Mouse (Mus musculus) testis, postnatal 10 days (tissue): ENCODE measurements around the gene Cmss1.

Experiments used
- DNase-seq: peaks from one replicate; pipeline ENCODE4 v3.0.0; 2021; ENCODE audit warnings: low spot score

The Cmss1 gene

DNA sequence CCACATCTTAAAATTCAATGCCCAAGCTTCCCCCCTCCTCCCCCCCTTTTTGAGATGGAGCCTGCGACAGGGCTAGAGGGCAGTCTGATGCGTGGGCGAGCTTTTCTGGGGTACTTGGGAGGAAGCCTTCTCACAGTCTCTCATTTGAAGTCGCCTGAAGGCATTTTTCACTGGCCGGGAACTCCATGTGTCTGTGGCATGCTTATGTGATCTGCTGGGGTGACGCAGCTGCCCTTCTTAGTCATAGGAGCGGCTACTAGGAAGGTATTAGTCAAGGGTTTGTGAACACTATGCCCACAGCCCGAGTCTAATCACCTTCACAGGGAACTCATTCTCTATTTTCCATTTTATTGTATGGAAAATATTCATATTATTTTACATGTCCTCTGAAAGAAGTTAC lies 325.2 kb downstream of the Cmss1 start:
- DNase-seq, result no peak

DNA sequence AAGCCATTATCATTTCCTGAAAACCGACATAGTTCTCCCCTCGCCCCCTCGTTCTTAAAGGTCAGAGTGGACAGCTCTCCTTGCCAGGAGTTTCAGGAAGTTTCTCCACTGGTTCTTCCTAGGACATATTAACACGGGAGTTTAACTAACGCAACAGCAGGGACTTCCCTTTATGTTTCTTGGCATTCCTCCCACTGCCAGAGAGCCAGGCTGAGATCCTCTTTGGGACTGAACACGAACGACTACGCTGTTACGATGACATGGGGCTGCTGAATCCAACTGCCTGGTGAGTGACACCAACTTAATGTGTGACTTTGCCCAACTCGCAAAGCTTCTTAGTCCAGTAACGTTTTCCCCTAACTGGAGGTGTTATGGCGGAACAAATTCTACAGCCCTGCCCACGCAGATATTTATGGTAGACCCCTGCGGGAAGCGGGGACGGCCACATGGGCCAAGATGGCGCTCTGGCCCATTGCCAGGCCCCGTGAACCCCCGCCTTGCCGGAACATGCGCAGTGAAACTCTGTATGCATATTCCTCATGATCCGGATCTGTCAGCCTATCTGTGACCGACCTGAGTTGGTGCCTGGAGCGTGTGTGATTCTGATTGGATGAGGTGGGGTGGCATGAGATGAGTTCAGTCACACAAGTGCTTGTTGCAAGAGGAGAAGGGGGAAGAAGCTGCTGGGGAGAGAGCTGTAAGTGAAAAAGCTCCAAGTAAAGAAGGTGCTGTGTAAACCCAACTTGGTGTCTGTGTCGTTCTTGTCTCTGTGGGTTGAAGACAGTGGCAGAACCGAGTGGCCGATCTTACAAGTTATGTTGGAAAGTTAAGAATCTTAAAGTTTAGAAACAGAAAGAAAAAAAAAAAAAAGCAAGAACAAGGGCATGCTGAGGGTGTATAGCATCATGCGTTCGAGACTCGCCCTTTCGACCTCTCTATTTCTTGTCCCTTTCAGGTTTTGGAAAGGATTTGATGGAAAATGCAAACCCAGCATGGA lies 326.1 kb downstream of the Cmss1 start:
- no peak for DNase-seq

DNA sequence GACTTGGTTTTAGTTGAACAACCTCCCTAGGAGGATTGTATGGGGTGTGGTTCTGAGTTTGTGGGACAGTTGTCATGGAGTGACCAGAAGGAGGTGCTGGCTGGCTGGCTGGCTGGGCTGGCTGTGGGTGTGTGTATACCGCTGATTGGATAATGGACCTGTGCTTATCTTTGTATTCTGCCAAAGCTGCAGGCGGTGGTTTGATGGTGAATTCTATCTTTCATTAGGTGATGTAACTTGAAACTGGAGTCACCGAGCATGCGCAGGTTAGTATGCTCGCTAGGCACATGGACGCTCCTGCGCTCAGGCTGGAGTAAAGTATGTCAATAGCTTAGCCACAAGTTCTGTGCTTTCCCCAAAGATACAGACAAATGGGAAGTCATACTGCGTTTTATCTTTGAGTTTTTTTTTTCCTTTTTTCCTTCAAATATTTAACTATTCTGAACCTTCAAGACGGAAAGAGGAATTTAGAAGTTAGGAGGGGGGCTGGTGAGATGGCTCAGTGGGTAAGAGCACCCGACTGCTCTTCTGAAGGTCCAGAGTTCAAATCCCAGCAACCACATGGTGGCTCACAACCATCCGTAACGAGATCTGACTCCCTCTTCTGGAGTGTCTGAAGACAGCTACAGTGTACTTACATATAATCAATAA lies 327.6 kb downstream of the Cmss1 start:
- no peak for DNase-seq

DNA sequence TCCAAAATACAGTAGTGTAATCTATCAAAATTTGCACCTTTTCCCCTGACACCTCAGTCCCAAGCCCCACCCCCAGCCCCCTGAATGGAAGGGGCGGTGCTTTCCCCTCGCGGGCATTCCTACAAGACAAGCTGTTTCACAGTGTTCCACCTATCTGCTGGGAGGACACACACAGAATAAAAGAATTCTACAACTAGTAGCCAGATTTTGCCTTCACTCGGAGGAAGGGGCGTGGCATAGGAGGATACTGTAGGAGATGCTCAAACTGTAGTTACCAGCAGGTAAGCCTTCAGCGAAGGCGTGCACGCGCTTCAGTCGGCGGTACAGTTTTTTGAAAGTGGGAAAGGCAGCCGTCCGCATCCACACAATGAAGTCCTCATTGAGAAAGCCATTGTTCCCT lies 336.9 kb downstream of the Cmss1 start:
- DNase-seq, result no peak

DNA sequence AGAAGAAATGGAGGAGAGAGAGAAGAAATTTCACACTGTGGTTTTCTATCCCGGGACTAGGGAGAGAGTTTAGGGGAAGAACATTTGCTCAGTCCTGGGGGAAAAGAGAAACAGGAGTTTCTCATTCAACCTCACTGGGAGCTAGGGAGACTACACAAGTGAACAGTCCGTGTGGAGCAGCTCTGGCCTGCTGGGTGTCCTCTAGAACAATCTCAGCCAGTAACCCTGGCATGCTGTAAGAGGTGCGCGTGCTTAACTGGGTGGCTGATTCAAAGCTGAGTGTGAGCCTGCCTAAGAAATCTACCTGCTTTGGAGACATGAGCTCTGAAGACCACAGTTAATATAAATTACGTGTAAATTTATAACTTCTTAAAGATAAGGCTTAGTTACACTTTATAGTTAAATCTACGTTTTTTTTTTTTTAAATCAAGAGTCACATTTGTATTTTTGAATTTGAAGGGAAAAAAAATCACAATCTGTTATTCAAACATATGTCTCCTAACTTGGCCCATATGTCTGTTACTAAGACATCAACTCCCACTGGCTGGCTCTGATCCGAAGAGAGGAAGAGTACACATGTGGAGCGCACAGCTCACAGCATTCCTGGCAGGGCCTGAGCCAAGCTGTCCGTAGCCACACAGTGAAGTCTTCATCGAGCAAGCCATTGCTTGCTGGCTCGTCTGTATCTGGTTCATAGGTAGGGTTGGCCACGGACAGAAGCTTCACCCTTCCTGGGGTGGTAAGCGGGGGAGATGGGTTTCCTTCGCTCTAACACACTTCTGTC lies 338.4 kb downstream of the Cmss1 start:
- no peak for DNase-seq

DNA sequence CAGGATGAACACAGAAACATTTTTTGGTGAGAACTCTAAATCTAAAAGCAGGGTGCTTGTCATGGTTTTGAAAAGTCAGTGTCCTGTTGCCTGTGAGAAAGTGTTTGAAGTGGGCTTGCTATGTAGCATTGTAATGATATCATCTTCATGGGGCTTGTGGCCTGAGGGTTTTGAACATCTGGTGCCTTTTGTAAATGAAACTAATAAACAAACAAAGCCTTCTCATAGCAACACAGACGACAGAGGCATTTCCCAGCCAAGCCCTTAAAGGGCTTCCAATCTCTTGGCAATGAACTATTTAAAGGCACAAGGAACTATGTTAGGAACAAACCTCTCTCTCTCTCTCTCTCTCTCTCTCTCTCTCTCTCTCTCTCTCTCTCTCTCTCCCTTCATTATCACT lies 339.6 kb downstream of the Cmss1 start:
- no peak for DNase-seq

DNA sequence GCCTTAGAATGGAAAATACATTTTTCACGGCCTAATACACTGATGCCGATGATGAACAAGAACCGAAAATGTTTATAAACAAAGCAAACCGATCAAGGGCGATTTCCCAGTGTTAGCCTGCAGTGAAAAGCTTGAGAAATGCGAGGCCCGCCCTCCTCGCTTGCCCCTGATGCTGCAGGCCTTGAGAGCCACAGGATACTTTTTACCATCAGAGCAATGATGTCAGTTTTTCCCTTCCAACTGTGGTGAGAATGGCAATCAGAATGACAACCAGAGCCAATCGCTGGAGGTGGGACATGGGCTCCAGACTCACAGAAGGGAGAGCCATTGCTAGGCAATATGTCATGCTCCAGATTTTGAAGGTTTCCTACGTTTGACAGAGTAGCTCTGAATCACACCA lies 346.5 kb downstream of the Cmss1 start:
- DNase-seq, result no peak

DNA sequence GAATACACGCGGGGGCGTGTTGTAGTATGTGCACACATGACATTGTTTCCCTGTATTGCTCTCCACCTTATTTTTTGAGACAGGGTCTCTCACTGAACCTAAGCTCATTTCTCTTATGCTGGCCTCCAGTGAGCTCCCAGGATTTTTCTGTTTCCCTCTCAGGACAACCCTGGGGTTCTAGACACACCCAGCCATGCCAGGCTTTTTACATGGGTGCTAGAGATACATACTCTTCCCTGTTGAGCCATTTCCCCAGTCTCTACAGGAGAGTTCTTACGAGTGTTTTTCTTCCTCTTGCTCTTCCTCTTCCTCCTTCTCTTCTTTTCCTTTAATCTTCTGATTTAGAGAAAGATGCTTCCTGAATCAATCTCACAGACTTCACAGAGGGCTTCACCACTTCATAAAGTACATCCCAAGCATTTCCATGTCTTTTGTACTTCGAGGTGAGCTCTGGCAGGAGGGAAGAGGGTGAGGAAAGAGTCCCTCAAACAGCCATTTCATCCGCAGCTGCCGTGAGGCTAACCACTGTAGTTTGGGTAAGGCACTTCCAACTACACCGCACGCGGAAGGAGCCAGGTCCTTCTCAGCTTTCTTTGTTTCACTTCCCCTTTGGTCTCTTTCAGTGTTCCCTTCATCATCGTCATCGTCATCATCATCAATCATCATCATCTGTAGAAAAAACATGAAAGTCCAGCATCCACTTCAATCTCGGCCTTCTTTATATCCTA lies 347.1 kb downstream of the Cmss1 start:
- no peak for DNase-seq
